Mouse (Mus musculus) right cerebral cortex, postnatal 10 days (tissue): ENCODE results near the gene Mrps35.
A peak's percentile ranks its signal among the peaks of the same experiment; 100 is the strongest.

ENCODE experiments used
- DNase-seq, 2 experiments: peaks; one replicate each; pipeline ENCODE4 v3.0.0; 2021; ENCODE audit warnings: low spot score in 2 of 2

The Mrps35 gene

DNA sequence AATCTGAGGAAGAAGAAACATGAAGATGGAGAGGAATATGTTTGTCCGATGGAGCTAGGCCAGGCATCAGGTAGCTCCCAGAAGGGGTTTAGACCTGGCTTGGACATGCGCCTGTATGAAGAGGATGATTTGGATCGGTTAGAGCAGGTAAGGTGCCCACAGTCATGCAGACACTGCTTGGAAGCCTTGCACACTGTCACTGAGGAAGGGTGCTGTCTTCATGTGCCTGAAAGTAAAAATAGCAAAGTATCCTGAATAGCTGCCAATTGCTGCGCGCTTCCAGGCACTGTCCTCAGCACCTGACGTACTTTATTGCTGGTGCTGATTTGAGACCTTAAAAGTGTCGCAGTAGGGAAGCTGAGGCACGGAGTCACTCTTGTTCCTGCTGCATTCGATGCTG, 13.0 kb upstream of the Mrps35 start:
- peak in 1 of 2 experiments; percentile 44 for DNase-seq

DNA sequence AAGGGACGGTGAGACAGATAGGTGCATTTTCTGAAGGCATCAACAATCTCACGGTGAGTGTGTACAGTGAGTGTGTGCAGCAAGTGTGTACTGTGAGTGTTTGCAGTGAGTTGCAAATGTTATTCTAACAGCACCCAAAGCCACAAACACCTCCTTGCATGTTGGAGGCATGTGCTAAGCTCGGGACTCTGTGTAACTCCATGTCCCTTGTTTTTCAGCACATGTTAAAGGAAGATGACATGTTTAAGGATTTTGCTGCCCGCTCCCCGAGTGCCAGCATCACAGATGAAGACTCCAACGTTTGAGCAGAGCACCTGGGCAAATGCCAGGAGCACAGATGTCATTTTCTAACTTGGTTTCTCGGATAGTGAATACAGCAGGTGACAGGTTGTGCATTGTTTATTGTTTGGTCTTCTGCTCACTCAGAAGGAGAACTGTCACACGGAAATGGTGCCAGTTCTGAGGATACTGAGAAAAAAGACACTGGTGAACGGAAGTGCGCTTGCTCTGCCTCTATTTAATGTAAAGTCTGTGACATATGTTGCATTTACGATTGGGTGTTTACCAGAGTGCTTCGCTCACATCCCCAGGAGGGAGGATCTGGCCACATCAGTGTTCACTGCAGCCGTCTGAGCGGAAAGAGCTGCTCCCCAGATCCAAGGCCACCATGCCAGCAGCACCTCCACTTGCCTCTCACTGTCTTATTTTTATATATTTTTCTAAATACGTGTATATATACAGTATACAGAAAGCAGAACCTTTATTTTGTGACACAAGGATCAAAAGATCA, 12.3 kb upstream of the Mrps35 start:
- DNase-seq: no peak

DNA sequence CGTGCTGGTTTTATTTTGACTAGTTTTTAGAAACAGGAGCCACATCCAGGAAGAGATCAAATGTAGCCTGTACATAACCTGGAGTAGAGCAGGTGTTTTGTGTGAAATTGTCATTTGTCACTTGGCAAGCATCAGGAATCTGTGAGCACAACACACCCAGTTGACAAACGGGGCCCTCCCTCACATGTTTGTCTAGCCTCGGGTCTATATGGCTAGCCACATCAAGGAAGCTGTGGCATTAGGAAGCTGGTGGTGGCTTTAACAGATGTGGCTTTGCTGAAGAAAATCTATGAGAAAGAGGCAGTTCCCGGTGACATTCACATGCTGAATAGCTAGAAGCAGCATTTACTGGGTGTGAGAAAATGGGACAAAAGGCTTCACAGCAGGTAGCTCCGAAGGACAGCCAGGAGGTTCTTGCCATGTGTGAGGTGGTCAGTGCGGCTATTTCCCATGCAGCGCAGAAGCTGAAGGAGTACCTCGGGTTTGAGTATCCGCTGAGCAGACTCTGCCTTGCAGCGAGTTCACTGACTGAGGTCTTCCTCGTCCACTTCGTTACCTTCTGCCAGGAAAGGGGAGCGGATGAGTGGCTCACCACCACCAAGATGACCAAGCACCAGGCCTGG, 10.2 kb upstream of the Mrps35 start, which contains the start of gene Rep15:
Gene Rep15, plus strand, starts transcription at position 282 of the 623 bp plus-strand sequence.
- DNase-seq: no peak

DNA sequence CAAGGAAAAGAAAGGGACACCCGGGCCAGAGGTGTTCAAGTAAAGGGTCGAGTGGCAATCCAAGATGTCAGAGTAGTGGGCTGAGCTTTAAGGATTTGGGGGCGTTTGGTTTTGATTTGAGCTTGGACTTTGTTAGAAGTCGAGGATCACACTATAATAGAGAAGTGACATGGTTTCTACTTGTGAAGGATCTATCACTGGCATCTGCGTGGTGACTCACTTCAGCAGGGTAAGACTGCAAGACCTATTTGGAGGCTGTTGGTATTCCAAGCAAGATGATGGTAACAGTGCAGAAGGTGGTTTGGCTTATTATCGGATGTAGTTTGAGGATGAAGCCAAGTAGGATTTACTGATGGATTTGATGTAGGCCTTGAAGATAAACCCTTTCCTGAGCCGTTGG, 1.1 kb downstream of the Mrps35 start:
- no peak for DNase-seq

DNA sequence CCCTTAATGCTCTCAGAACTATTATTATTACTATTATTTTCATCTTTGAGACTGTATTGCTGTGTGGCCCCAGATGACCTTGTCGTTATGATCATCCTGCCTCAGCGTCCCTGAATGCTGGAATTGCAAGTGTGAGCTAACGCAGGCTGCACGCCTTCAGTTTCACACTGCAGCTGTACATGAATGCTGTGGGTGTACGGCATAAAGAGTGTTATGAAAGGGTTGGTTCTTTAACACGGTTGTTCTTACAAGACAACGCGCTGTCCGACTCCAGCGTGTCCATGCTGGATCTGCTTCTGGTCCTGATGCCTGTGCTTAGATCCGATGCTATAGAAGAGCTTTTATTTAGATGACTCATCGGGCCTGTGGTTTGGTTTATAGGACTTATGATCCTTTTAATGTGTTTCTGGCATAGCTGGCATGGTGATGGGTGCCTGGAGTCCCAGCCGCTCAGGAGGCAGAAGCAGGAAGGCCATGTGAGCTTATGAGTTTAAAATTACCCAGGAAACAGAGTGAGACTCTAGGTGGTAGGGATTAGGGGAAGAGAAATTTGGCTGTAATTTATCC, 6.8 kb downstream of the Mrps35 start:
- no peak for DNase-seq

DNA sequence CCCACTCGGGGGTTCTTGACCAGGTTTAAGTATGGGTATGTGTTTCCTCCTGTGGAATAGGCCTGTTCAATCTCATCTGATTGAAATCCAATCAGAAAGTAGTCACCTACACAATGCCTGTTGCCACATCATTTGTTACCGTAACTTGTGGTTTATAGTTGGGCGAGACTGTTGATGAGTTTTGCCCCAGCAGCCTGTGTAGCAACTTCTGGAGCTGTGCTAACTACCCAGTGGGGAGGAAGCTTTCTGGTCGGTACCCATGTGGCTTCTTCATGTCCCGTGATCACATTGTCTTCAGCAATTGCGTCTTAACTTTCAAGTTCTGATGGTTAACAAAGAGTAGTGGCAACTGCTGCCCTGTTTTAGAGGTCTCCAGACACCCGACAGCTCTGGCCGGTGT, 9.1 kb downstream of the Mrps35 start:
- DNase-seq: no peak

DNA sequence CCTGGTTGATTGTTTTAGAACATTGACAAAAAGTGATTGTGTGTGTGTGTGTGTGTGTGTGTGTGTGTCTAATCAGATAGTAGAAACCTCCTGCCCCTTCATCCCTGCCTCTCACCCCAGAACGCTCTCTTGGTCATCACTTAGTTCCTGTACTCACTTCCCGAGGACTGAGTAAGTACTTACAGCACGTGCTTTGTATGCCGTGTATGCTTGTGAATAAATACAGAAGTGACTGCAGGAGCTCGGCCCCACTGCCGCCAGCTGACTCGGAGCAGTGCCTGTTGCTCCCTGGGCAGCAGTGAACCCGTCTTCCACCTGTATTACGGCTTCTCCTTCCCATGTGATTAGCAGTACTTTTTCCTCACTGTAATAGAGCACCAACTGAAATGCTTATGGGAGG, 9.9 kb downstream of the Mrps35 start:
- DNase-seq: no peak

DNA sequence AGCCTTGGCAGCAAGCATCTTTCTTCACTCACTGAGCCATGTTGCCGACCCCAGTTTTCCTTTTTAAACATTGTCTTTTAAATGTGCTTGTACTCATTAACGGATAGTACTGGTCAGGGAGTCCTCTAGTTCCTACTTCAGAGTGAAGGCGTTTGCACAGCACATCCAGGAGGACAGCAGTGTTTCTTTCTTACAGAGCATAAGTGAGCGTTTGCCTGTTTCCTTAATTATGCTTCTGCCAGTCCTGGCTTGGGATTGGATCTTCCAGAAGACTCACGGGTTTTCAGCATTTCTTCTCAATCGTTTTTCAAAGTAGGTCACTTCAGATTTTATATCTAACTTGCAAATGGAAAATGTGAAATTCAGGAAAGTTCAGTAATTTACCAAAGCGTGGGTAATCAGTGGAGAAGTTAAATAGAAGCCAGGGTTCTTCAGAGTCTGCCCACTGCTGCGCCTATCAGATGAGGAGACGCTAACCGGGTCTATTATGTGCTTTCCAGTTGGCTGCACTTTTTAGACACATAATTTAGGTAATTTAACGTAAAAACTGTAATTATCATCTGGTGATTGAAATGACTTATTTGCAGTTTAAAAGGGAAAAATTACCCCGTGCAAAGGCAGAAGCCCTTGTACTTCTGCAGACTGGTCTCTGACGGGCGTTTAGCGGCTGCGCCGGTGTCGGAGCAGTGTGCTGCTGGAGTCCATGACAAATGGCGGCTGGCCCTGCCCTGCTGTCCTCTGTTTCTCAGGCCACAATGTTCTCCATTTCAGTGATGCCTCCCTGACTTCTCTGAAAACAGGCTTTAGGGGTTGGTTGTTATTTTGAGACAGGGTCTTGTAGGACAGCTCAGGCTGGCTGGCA, 11.5 kb downstream of the Mrps35 start:
- DNase-seq: no peak

DNA sequence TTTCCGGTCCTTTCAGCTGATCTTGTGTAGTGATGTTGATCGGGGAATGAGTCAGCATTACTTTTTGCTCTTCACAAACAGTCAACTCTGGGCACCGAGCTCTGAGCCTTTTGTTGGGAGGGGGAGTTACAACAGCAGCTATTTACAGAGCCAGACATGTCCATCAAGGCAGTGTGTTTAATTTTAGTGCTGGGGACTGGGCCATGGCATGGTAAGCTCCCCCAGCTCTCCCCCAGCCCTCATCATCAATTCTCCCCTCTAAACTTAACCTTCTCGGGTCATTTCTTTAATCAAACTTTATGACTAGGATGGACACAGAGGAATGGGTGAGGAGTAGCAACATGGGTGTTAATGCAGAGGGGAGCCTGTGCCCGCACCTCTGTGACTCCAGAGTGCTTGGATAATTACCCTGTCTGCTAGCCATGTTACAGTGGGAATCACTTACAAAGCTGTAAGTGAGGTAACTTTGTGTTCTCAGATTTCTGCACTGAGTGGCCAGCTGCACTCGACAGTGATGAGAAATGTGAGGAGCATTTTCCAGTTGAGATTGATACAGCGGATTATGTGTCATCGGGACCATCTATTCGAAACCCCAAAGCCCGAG, 12.9 kb downstream of the Mrps35 start:
- no peak for DNase-seq

DNA sequence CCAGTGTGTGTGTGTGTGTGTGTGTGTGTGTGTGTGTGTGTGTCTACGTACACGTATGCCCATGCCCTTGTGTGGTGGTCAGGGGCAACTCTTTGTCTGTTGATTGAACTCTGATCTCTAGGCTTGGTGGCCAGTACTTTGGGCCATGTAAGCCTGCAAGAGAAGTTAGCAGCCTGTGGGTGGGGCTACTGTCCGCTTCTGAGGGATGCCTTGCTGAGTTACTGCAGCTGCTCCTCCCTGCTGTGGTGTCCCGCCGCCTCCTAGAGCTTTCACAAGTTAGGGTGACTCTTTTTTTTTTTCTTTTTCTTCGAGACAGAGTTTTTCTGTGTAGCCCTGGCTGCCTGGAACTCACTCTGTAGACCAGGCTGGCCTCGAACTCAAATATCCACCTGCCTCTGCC, 16.8 kb downstream of the Mrps35 start:
- DNase-seq: no peak

DNA sequence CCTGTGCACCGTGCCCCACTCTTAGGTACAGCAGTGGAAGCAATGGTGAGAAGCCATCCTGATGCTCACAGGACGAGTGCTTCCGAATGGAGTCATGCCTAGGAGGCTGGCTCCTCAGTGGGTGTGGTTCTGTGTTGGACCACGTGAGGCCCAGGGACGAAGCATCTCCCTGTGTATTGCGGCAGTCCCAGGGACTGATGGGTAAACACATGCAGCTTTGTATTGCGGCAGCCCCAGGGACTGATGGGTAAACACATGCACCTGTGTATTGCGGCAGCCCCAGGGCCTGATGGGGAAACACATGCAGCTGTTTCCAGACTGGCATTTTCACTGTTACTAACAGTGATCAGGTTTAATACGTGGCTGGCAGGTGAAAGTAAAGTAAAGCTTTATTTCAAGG, 19.1 kb downstream of the Mrps35 start:
- DNase-seq: peak in 1 of 2 experiments; percentile 17

DNA sequence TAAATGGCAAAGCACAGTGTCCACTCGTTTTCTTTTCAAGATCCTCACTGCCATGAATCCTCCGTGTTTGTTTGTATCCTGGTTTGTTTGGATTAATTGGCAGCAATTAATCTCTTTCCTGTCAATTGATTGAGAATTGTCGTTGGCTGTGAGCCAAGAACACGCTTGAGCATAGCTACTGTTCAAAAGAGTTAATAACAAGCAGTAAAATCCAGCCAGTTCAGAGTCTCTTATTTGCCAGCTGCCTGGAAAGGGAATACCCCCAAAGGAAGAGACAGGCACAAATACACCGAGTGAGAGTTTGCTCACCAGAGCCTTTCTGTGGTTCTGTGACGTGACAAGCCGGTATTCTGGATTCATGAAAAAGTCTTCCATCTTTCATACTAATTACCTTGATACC, 19.5 kb downstream of the Mrps35 start:
- peak in 1 of 2 experiments; percentile 23 for DNase-seq

DNA sequence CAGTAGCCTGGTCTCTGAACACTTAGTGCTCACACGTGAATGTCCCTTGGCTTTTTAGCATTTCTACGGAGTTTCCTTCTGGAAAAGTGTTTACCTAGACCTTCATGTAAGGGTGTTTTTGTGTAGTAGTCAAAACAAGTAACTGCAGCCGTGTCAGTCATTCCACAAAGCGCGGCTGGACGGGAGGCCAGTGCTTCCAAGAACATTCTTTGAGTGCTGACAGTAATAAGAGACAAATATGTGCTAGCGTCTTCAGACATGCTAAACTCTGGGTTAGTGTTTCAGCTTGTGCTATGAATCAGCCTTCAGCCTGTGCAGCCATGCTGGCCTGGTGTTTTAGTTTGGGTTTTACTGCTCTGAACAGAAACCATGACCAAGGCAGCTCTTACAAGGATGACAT, 20.1 kb downstream of the Mrps35 start:
- DNase-seq: peak in 1 of 2 experiments; percentile 14

DNA sequence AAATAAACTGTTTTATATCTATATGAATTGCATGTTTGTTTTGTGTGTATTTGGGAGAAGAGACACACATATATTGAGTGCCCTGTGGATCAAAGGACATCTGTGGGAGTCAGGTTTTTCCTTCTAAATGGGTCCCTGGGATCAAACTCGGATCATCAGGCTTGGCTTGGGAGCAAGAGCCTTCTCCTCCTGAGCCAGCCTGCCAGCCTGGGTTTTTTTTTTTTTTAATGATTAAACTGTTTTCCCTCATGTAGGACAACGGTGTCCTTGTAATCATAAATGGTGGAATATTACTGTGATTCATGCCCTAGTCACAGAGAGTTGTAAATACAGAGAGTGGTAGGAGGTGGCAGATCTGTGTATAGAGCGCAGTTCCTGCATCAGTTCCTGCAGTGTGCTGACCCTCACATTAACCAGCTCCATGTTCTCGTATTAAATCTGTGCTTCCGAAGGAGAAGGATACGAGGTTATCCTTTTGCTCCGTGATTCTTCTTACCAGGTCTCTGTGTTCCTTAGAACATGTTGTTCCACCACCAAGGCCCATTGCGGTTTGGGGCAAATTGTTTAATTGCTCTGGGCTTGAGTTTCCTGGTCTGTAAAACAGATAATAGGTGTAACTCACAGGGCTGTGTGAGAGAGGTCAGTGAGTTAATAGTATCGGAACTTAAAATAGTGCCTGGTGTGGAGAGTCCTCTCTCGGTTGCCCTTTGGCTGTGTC, 21.8 kb downstream of the Mrps35 start:
- DNase-seq: no peak

DNA sequence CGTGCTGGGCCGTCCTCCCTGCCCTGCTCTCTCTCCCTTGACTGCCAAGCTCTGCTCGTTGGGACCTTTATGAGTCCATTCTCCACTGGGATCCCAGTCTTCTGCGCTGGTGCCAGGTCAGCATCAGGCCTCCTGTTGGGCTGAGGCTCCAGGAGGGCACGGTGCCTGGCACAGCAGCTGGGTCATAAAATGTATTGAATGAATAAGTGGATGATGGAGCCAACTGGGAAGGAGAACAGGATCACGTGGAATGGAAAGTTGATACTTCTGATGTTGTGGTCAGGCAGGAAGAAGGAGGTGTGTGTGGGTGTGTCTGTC, 22.3 kb downstream of the Mrps35 start:
- DNase-seq: no peak

DNA sequence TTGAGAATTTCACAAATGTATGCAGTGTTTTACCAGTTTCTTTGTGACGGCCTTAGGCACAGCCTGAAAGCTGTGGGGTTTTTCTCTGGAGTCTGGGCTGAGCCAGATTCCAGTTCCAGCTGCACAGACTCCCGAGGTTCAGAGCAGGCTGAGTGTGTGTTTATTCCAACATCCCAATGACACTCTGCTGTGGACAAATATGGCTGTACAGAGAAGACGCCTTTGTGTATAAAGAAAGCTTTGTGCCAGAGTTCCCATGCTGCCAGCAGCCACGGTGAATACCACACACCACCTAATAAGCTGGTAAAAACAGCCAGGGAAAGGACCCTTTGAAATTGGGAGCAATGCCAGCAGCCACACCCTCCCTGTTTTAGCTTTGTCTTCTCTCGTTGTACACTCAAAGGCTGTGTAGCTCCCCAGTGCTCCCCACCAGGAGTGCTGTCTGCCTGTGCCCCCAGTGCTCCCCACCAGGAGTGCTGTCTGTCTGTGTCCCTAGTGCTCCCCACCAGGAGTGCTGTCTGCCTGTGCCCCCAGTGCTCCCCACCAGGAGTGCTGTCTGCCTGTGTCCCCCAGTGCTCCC, 33.3 kb downstream of the Mrps35 start:
- peak in 1 of 2 experiments; percentile 50 for DNase-seq

DNA sequence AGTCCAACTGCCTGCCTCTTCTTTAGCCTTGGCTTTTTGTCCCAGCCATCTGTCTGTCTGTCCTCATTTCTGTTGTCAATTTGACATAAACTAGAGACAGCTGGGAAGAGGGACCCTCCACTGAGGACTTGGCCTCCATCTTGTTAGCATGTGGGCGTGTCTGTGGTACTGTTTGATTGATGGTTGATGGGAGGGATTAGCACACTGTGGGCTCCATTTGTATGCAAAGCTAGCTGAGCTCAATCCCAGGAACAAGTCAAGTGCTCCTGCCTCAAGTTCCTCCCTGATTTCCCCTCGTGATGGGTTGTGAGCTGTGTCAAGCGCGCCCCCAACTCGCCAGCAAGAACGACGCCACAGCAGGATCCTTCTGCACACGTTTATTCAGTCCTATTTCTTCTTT, 34.3 kb downstream of the Mrps35 start:
- no peak for DNase-seq

DNA sequence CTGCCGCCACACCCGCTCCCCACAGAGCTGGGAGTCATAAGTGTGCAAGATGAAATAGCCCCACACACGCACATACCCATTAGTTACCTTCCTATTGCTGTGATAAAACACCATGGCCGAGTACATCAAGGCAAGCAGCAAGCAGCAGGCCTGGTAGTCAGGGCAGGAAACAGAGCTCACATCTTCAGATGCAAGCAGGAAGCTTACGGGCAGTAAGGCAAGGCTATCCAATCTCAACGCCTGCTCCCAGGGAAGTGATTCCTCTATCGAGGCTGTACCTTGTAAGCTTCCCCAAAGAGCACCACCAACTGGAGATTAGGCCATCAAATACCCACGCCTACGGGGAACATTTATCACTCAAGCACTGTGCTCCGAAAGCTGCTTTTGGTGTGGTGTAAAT, 37.4 kb downstream of the Mrps35 start:
- no peak for DNase-seq

DNA sequence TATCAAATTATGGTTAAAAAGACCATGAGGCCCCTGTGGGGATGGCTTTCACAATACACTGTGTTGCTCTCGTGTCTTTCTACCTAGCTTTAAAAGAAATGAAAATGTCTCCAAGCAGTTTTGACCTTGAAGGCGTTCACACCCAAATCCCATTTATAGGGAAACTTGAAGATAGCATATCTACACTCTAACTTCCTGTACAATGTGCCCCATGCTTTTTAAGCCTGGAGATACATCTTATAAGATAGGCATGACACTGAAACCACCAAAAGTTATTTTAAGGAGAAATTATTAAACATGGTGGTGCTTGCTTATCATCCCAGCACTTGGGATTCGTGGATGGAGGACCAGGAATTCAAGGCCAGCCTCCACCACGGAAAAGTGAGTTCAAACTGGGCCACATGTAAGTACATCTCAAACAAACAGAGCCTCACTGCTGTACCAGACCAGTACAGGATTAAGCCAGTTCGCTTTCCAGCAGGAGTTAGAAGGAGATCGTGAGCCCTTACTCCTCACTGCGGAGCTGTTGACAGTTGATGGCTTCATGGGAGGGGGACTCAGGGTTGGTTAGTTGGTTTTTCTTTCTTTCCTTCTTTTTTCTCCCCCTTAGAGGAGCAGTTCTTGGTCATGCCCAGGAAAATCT, 43.0 kb downstream of the Mrps35 start:
- no peak for DNase-seq

DNA sequence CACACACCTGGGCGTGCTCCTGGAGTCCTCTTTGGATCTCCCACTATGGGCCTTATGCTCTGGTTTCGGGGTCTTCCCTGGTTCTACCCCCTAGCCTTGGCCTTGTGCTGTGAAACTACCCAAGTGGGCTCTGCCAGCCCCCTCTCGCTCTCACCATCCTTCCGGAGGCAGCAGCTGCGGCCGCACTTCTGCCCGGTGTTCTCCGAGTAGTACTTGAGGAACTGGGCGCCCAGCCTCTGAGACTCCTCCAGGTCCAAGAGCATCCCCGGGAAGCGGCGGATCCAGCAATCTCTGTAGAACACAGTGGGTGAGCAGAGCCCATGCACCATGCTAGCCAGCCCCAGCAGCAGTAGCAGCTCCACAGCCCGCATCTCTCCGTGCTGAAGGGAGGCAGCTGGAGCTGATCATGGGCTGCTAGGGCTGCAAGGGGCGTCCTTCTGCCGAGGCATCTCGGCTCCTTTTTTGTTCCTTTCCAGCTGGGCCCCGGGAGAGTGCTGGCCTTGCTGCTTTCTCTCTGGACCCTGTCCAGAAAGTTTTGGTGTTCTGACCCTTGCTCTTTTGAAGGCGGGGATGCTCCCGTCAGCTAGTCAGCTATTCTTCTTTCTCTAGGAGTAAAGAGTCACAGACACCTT, 44.1 kb downstream of the Mrps35 start, which contains the start of gene Mansc4:
Gene Mansc4, minus strand, starts transcription at position 439 of the 632 bp plus-strand sequence.
- peak in 1 of 2 experiments; percentile 33 for DNase-seq
